Mouse (Mus musculus) right cerebral cortex, postnatal 14 days (tissue): ENCODE measurements around the gene Plxna4.

ENCODE experiments used
- DNase-seq: peaks from one replicate; pipeline ENCODE4 v3.0.0; 2022

Gene Plxna4

GRCm38 (mm10) chr6:32398261-32398660, 189.7 kb downstream of the Plxna4 start:
- no peak for DNase-seq

GRCm38 (mm10) chr6:32397133-32397730, 190.8 kb downstream of the Plxna4 start:
- DNase-seq = peak; percentile 59

GRCm38 (mm10) chr6:32395415-32395814, 192.6 kb downstream of the Plxna4 start:
- DNase-seq = no peak

- DNase-seq = no peak
These were observed 195.7 kb downstream of the Plxna4 start for GRCm38 (mm10) chr6:32392262-32392661.

GRCm38 (mm10) chr6:32388276-32388675, 199.7 kb downstream of the Plxna4 start:
- no peak for DNase-seq

GRCm38 (mm10) chr6:32386915-32387314, 201.1 kb downstream of the Plxna4 start:
- no peak for DNase-seq

- no peak for DNase-seq
These were observed 203.1 kb downstream of the Plxna4 start for GRCm38 (mm10) chr6:32384937-32385336.

- DNase-seq = no peak
These were observed 203.6 kb downstream of the Plxna4 start for GRCm38 (mm10) chr6:32384423-32384822.

- DNase-seq = no peak
These were observed 206.5 kb downstream of the Plxna4 start for GRCm38 (mm10) chr6:32381516-32381915.

- DNase-seq = peak; percentile 29
These were observed 210.8 kb downstream of the Plxna4 start for GRCm38 (mm10) chr6:32377181-32377580.

GRCm38 (mm10) chr6:32373931-32374361, 214.0 kb downstream of the Plxna4 start:
- DNase-seq = no peak

GRCm38 (mm10) chr6:32369092-32369491, 218.9 kb downstream of the Plxna4 start:
- no peak for DNase-seq

- DNase-seq = no peak
These were observed 219.6 kb downstream of the Plxna4 start for GRCm38 (mm10) chr6:32368408-32368807.

- DNase-seq = no peak
These were observed 223.1 kb downstream of the Plxna4 start for GRCm38 (mm10) chr6:32364933-32365332.

GRCm38 (mm10) chr6:32363489-32364068, 224.4 kb downstream of the Plxna4 start:
- DNase-seq = no peak

GRCm38 (mm10) chr6:32362421-32362820, 225.6 kb downstream of the Plxna4 start:
- no peak for DNase-seq

GRCm38 (mm10) chr6:32359675-32360074, 228.3 kb downstream of the Plxna4 start:
- DNase-seq = no peak

GRCm38 (mm10) chr6:32357497-32357896, 230.5 kb downstream of the Plxna4 start:
- no peak for DNase-seq

- peak; percentile 38 for DNase-seq
These were observed 232.4 kb downstream of the Plxna4 start for GRCm38 (mm10) chr6:32355559-32355958.

- no peak for DNase-seq
These were observed 239.0 kb downstream of the Plxna4 start for GRCm38 (mm10) chr6:32348996-32349395.

GRCm38 (mm10) chr6:32348126-32348525, 239.9 kb downstream of the Plxna4 start:
- no peak for DNase-seq

- DNase-seq = no peak
These were observed 242.0 kb downstream of the Plxna4 start for GRCm38 (mm10) chr6:32346015-32346414.

- DNase-seq = no peak
These were observed 245.3 kb downstream of the Plxna4 start for GRCm38 (mm10) chr6:32342727-32343126.

GRCm38 (mm10) chr6:32342272-32342671, 245.7 kb downstream of the Plxna4 start:
- DNase-seq = no peak

- no peak for DNase-seq
These were observed 249.5 kb downstream of the Plxna4 start for GRCm38 (mm10) chr6:32338416-32338943.
